Mouse (Mus musculus) CH12.LX (cell line): ENCODE results near the gene Vmn1r28.
"Not testable (repeated sequence)": the region's sequence is repeated elsewhere in the genome, so short reads cannot be mapped to it uniquely, and the experiment has no call there.

Experiments used
- CTCF ChIP-seq, 2 experiments: IDR thresholded peaks in 1 of 2; conservative IDR thresholded peaks in 1 of 2; 2 replicates each; pipeline ENCODE4 v1.5.1; 2011 to 2012; ENCODE audit warnings: low read depth in 2 of 2, low read length in 2 of 2, improper control_type of control experiment in 1 of 2, inconsistent platforms in 1 of 2, mild to moderate bottlenecking in 1 of 2, moderate library complexity in 1 of 2
- EP300 ChIP-seq: IDR thresholded peaks from 2 replicates; pipeline ENCODE4 v1.6.1; 2011; ENCODE audit warnings: low read length, improper control_type of control experiment
- GABPA ChIP-seq: IDR thresholded peaks from 2 replicates; pipeline ENCODE4 v1.6.1; 2012; ENCODE audit warnings: low read depth, low read length, improper control_type of control experiment, inconsistent platforms; ENCODE audit not compliant: insufficient replicate concordance
- MAZ ChIP-seq: IDR thresholded peaks from 2 replicates; pipeline ENCODE4 v1.6.1; 2012; ENCODE audit warnings: low read depth, mild to moderate bottlenecking, inconsistent platforms, low read length, improper control_type of control experiment, moderate library complexity
- MEF2A ChIP-seq: IDR thresholded peaks from 2 replicates; pipeline ENCODE4 v1.6.1; 2014; ENCODE audit warnings: low read depth, mild to moderate bottlenecking, inconsistent platforms, low read length, improper control_type of control experiment, borderline replicate concordance
- NELFE ChIP-seq: IDR thresholded peaks from 2 replicates; pipeline ENCODE4 v1.6.1; 2011; ENCODE audit warnings: low read depth, low read length, improper control_type of control experiment
- POLR2A ChIP-seq: IDR thresholded peaks from 2 replicates; pipeline ENCODE4 v1.6.1; 2011; ENCODE audit warnings: low read depth, mild to moderate bottlenecking, improper control_type of control experiment, low read length
- TBP ChIP-seq: conservative IDR thresholded peaks from 2 replicates; pipeline ENCODE4 v1.6.1; 2011; ENCODE audit warnings: low read depth, low read length, improper control_type of control experiment
- USF2 ChIP-seq: conservative IDR thresholded peaks from 2 replicates; pipeline ENCODE4 v1.6.1; 2011; ENCODE audit warnings: low read depth, low read length, improper control_type of control experiment
- ZMIZ1 ChIP-seq: IDR thresholded peaks from 2 replicates; pipeline ENCODE4 v1.6.1; 2012; ENCODE audit warnings: low read depth, mild to moderate bottlenecking, inconsistent platforms, low read length, improper control_type of control experiment
- ZNF384 ChIP-seq: IDR thresholded peaks from 2 replicates; pipeline ENCODE4 v1.6.1; 2012; ENCODE audit warnings: low read depth, low read length, improper control_type of control experiment, inconsistent platforms

- TF ChIP-seq USF2; CTCF (conservative IDR thresholded peaks at IDR 0.05 in 1 of 2, IDR thresholded peaks at IDR 0.05 in 1 of 2; ENCODE audit: low read depth in 2 of 2, low read length in 2 of 2); ZMIZ1; EP300; POLR2A; NELFE; MEF2A; MAZ; TBP; GABPA; ZNF384: not testable (repeated sequence)
Observed at GRCm38 (mm10) chr6:58279661-58280060, 17.8 kb downstream of the Vmn1r28 start.
